Mouse (Mus musculus): Measurements from ENCODE around the gene Lmf1. TPM values are rescaled to one million over a fixed set of nuclear protein-coding genes. Genes with fewer than 3 reads are reported as not detected.

Lmf1 gene
- polyA plus RNA-seq, 1 experiment from 2014 or later, result 13.4 TPM

Other genes with a start within 250 kb of the Lmf1 start
- not detected in 2 replicates for gene Tpsab1, start 233.5 kb upstream of the Lmf1 start, polyA plus RNA-seq (2015; fragmentation: Nextera tagmentation; extraction: Ambion mirVana)
- gene Tpsb2, start 212.8 kb upstream of the Lmf1 start, polyA plus RNA-seq (2015; fragmentation: Nextera tagmentation; extraction: Ambion mirVana), result 0.47 and 0.65 TPM in 2 replicates
- gene Tpsg1, start 209.8 kb upstream of the Lmf1 start, polyA plus RNA-seq (2015; fragmentation: Nextera tagmentation; extraction: Ambion mirVana), result 0.44 and 0.51 TPM in 2 replicates
- 0.17 and 0.22 TPM in 2 replicates for gene Cacna1h, start 145.3 kb upstream of the Lmf1 start, polyA plus RNA-seq (2015; fragmentation: Nextera tagmentation; extraction: Ambion mirVana)
- gene Tekt4, start 124.5 kb upstream of the Lmf1 start, polyA plus RNA-seq (2015; fragmentation: Nextera tagmentation; extraction: Ambion mirVana), result 0.05 and 0.07 TPM in 2 replicates
- gene Sstr5, start 81.8 kb upstream of the Lmf1 start, polyA plus RNA-seq (2015; fragmentation: Nextera tagmentation; extraction: Ambion mirVana), result not detected in 2 replicates
- gene Sox8, start 8.4 kb upstream of the Lmf1 start, polyA plus RNA-seq (2015; fragmentation: Nextera tagmentation; extraction: Ambion mirVana), result 0.14 and 0.34 TPM in 2 replicates
- gene Gng13, start 138.1 kb downstream of the Lmf1 start, polyA plus RNA-seq (2015; fragmentation: Nextera tagmentation; extraction: Ambion mirVana), result not detected in 2 replicates
- 16.3 and 18.0 TPM in 2 replicates for gene Chtf18, start 148.3 kb downstream of the Lmf1 start, polyA plus RNA-seq (2015; fragmentation: Nextera tagmentation; extraction: Ambion mirVana)
- 5.2 TPM in 2 replicates for gene Rpusd1, start 148.6 kb downstream of the Lmf1 start, polyA plus RNA-seq (2015; fragmentation: Nextera tagmentation; extraction: Ambion mirVana)
- gene Mslnl, start 157.0 kb downstream of the Lmf1 start, polyA plus RNA-seq (2015; fragmentation: Nextera tagmentation; extraction: Ambion mirVana), result not detected in 2 replicates
- 2.8 and 3.4 TPM in 2 replicates for gene Msln, start 175.3 kb downstream of the Lmf1 start, polyA plus RNA-seq (2015; fragmentation: Nextera tagmentation; extraction: Ambion mirVana)
- gene Narfl, start 194.7 kb downstream of the Lmf1 start, polyA plus RNA-seq (2015; fragmentation: Nextera tagmentation; extraction: Ambion mirVana), result 12.1 and 13.8 TPM in 2 replicates
- 6.9 and 7.0 TPM in 2 replicates for gene Haghl, start 206.6 kb downstream of the Lmf1 start, polyA plus RNA-seq (2015; fragmentation: Nextera tagmentation; extraction: Ambion mirVana)
- gene Ccdc78, start 207.5 kb downstream of the Lmf1 start, polyA plus RNA-seq (2015; fragmentation: Nextera tagmentation; extraction: Ambion mirVana), result 0.04 and 0.07 TPM in 2 replicates
- 54.1 and 57.1 TPM in 2 replicates for gene Fam173a, start 213.8 kb downstream of the Lmf1 start, polyA plus RNA-seq (2015; fragmentation: Nextera tagmentation; extraction: Ambion mirVana)
- gene AC134908.4, start 216.6 kb downstream of the Lmf1 start, polyA plus RNA-seq (2015; fragmentation: Nextera tagmentation; extraction: Ambion mirVana), result not detected in 2 replicates
- gene Metrn, start 218.1 kb downstream of the Lmf1 start, polyA plus RNA-seq (2015; fragmentation: Nextera tagmentation; extraction: Ambion mirVana), result 11.8 and 12.1 TPM in 2 replicates
- gene Fbxl16, start 230.0 kb downstream of the Lmf1 start, polyA plus RNA-seq (2015; fragmentation: Nextera tagmentation; extraction: Ambion mirVana), result 0.09 and 0.17 TPM in 2 replicates
- gene Wdr24, start 244.5 kb downstream of the Lmf1 start, polyA plus RNA-seq (2015; fragmentation: Nextera tagmentation; extraction: Ambion mirVana), result 10.8 and 11.6 TPM in 2 replicates
- gene Jmjd8, start 249.8 kb downstream of the Lmf1 start, polyA plus RNA-seq (2015; fragmentation: Nextera tagmentation; extraction: Ambion mirVana), result 20.7 and 23.5 TPM in 2 replicates

All from liver, embryonic 16.5 days (tissue).